9 mouse cellular contexts compared by ENCODE assay signal in the genomic region with DNA sequence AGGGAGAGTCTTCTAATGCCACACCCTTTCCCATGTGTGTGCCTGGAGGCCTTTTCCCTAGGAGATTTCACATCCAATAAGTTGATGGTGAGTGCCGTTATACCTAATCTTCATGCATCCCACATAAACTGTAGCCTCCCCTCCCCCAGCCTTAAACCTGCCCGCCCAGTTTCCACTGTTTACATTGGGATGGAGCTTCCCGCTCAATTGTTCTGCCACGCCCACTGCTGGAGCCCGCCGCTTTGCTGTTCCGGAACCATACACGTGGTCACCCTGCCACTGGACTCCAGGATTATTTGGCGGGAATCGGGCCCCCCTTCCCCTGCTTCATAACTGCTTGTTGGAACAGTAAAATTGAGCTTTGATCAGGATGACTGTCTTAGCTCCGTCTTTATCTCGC. TPM values are rescaled to one million over a fixed set of nuclear protein-coding genes. Genes with fewer than 3 reads are reported as not detected.
DNase-seq lines count a peak whose midpoint lies in the region; ATAC-seq and TF ChIP-seq lines count a peak whose summit lies in the region.
"Had no signal": no experiment of that assay in that cellular context is flagged by ENCODE, and none has a peak within 500 bp of the region (broad histone marks: within the 10 kb centered on the region; RNA-seq: fewer than 3 reads in every experiment).

No protein-coding gene starts in this region.

- H3K36me3 ChIP-seq in kidney, embryonic 14.5 days (ENCODE audit: control insufficient read depth, insufficient read depth, low read length): peaks cover 2% of the 10 kb centered on the region; the same call in 1 of the 2 replicates
- H3K36me3 ChIP-seq in kidney, adult 2 months (ENCODE audit: control insufficient read depth, insufficient read depth, low read length): no peaks in the 10 kb centered on the region
- no peaks in the 10 kb centered on the region for H3K36me3 ChIP-seq in embryonic facial prominence, embryonic 11.5 days (replicated peaks; ENCODE audit: control insufficient read depth, insufficient read depth, low read depth, low read length)
- H3K36me3 ChIP-seq in intestine, postnatal 0 days (ENCODE audit: control insufficient read depth, insufficient read depth): no peaks in the 10 kb centered on the region; the same call in 1 of the 2 replicates
- H3K36me3 ChIP-seq: G1E had no signal

- ATAC-seq in kidney, embryonic 14.5 days (ENCODE audit: low FRiP score, low TSS enrichment): no peak
- no peak for ATAC-seq in embryonic facial prominence, embryonic 11.5 days (replicated peaks; ENCODE audit: insufficient number of reproducible peaks, low FRiP score, low TSS enrichment, low read depth)
- ATAC-seq in intestine, postnatal 0 days: no peak

- 20% methylated on average over 12 of the region's 12 CpGs for WGBS in kidney, embryonic 14.5 days
- 32% methylated on average over 12 of the region's 12 CpGs for WGBS in kidney, adult 2 months
- 31% methylated on average over 12 of the region's 12 CpGs for whole genome bisulfite sequencing in embryonic facial prominence, embryonic 11.5 days
- 14% methylated on average over 12 of the region's 12 CpGs for WGBS in intestine, postnatal 0 days

- 0 out of 2 replicates have a peak overlapping the region, but pooled peaks have one; percentile 1 for H3K4me3 ChIP-seq in kidney, embryonic 14.5 days (ENCODE audit: low read length)
- H3K4me3 ChIP-seq in kidney, adult 2 months (ENCODE audit: insufficient read depth, low read depth, low read length): no peak overlapping the region
- H3K4me3 ChIP-seq in embryonic facial prominence, embryonic 11.5 days (ENCODE audit: low read depth, low read length): no peak overlapping the region
- no peak overlapping the region for H3K4me3 ChIP-seq in intestine, postnatal 0 days (ENCODE audit: low read depth, low read length)

- no peak for TF ChIP-seq CTCF in kidney, adult 2 months (conservative IDR thresholded peaks at IDR 0.05; ENCODE audit: insufficient read depth, insufficient read length, low read depth, low read length)
- no peak for TF ChIP-seq CTCF in intestine, postnatal 0 days (IDR thresholded peaks at IDR 0.05; ENCODE audit: low read depth)

- no peak for TF ChIP-seq POLR2A in kidney, adult 2 months (IDR thresholded peaks at IDR 0.05; ENCODE audit: low read depth, low read length)

- no peaks in the 10 kb centered on the region for H3K9me3 ChIP-seq in kidney, embryonic 14.5 days (ENCODE audit: control insufficient read depth, low read length)
- H3K9me3 ChIP-seq in embryonic facial prominence, embryonic 11.5 days (replicated peaks; ENCODE audit: control insufficient read depth, low read length): no peaks in the 10 kb centered on the region
- H3K9me3 ChIP-seq in intestine, postnatal 0 days (ENCODE audit: control insufficient read depth): no peaks in the 10 kb centered on the region
- H3K9me3 ChIP-seq: G1E had no signal

- peak overlapping the region; percentile 64 for H3K4me2 ChIP-seq in kidney, embryonic 14.5 days (replicated peaks; ENCODE audit: low read depth, low read length)
- peak overlapping the region; percentile 6; the same call in 1 of the 2 replicates for H3K4me2 ChIP-seq in embryonic facial prominence, embryonic 11.5 days (ENCODE audit: low read depth, low read length)
- peak overlapping the region; percentile 68 for H3K4me2 ChIP-seq in intestine, postnatal 0 days (replicated peaks; ENCODE audit: low read depth)

- DNase-seq in kidney, adult 2 months: no peak
- peak; percentile 50 for DNase-seq in embryonic facial prominence, embryonic 11.5 days (ENCODE audit: low spot score)
- DNase-seq in lung, postnatal 36 days: peak; percentile 43
- no peak for DNase-seq in T-cell, adult 2 months (ENCODE audit: low spot score)
- DNase-seq in left cerebral cortex, adult 11 months (ENCODE audit: low spot score): no peak
- no peak for DNase-seq in testis, postnatal 10 days (ENCODE audit: low spot score)

- no peak overlapping the region for H3K27ac ChIP-seq in kidney, embryonic 14.5 days (ENCODE audit: low read depth, low read length)
- no peak overlapping the region for H3K27ac ChIP-seq in kidney, adult 2 months (ENCODE audit: insufficient read depth, low read depth, low read length)
- H3K27ac ChIP-seq in embryonic facial prominence, embryonic 11.5 days (replicated peaks; ENCODE audit: low read depth, low read length): no peak overlapping the region
- no peak overlapping the region for H3K27ac ChIP-seq in intestine, postnatal 0 days (ENCODE audit: low read depth, low read length)

- no peak overlapping the region for H3K9ac ChIP-seq in kidney, embryonic 14.5 days (ENCODE audit: low read depth, low read length)
- no peak overlapping the region for H3K9ac ChIP-seq in embryonic facial prominence, embryonic 11.5 days (replicated peaks; ENCODE audit: low read length)
- H3K9ac ChIP-seq in intestine, postnatal 0 days (ENCODE audit: low read depth, low read length): no peak overlapping the region

- H3K27me3 ChIP-seq in kidney, embryonic 14.5 days (ENCODE audit: control insufficient read depth, insufficient read depth, low read length): no peaks in the 10 kb centered on the region
- H3K27me3 ChIP-seq in kidney, adult 2 months (replicated peaks; ENCODE audit: control insufficient read depth, insufficient read depth, low read length): no peaks in the 10 kb centered on the region
- H3K27me3 ChIP-seq in embryonic facial prominence, embryonic 11.5 days (ENCODE audit: control insufficient read depth, insufficient read depth, low read length): no peaks in the 10 kb centered on the region
- H3K27me3 ChIP-seq in intestine, postnatal 0 days (replicated peaks; ENCODE audit: control insufficient read depth, insufficient read depth, low read length): no peaks in the 10 kb centered on the region

- peaks cover 5% of the 10 kb centered on the region; the same call in 1 of the 2 replicates for H3K4me1 ChIP-seq in kidney, embryonic 14.5 days (ENCODE audit: control insufficient read depth, insufficient read depth, low read length)
- no peaks in the 10 kb centered on the region for H3K4me1 ChIP-seq in kidney, adult 2 months (ENCODE audit: control insufficient read depth, insufficient read depth, low read length)
- H3K4me1 ChIP-seq in embryonic facial prominence, embryonic 11.5 days (ENCODE audit: control insufficient read depth, insufficient read depth, low read length): no peaks in the 10 kb centered on the region
- no peaks in the 10 kb centered on the region for H3K4me1 ChIP-seq in intestine, postnatal 0 days (replicated peaks; ENCODE audit: control insufficient read depth, insufficient read depth, low read length)

RNA-seq across cellular contexts. Expression of gene Slfn9, which starts 2.3 kb away (rescaled TPM):
- 11.6 and 18.6 TPM in 2 replicates for polyA plus RNA-seq in kidney, embryonic 14.5 days (2014; fragmentation: Nextera tagmentation; extraction: Ambion mirVana)
- polyA plus RNA-seq in kidney, adult 2 months (2012; rRNA removed): 0.18 and 0.36 TPM in 2 replicates
- 12.6 and 15.3 TPM in 2 replicates for polyA plus RNA-seq in embryonic facial prominence, embryonic 11.5 days (2014; fragmentation: Nextera tagmentation; extraction: Ambion mirVana)
- polyA plus RNA-seq in intestine, postnatal 0 days (2015; fragmentation: Nextera tagmentation; extraction: Ambion mirVana): 5.0 and 5.6 TPM in 2 replicates
- polyA plus RNA-seq: G1E had no signal

RNA-seq across cellular contexts. Expression of gene Slfn8, which starts 31.3 kb away (rescaled TPM):
- polyA plus RNA-seq in kidney, embryonic 14.5 days (2014; fragmentation: Nextera tagmentation; extraction: Ambion mirVana): 0.17 and 0.41 TPM in 2 replicates
- 0.37 and 1.3 TPM in 2 replicates for polyA plus RNA-seq in kidney, adult 2 months (2012; rRNA removed)
- polyA plus RNA-seq in embryonic facial prominence, embryonic 11.5 days (2014; fragmentation: Nextera tagmentation; extraction: Ambion mirVana): 0.20 and 0.36 TPM in 2 replicates
- 0.25 and 0.30 TPM in 2 replicates for polyA plus RNA-seq in intestine, postnatal 0 days (2015; fragmentation: Nextera tagmentation; extraction: Ambion mirVana)
- polyA plus RNA-seq: G1E had no signal

RNA-seq across cellular contexts. Expression of gene Slfn5, which starts 38.2 kb away (rescaled TPM):
- 6.0 and 8.0 TPM in 2 replicates for polyA plus RNA-seq in kidney, embryonic 14.5 days (2014; fragmentation: Nextera tagmentation; extraction: Ambion mirVana)
- 14.1 and 21.4 TPM in 2 replicates for polyA plus RNA-seq in kidney, adult 2 months (2012; rRNA removed)
- polyA plus RNA-seq in embryonic facial prominence, embryonic 11.5 days (2014; fragmentation: Nextera tagmentation; extraction: Ambion mirVana): 0.90 and 1.4 TPM in 2 replicates
- polyA plus RNA-seq in intestine, postnatal 0 days (2015; fragmentation: Nextera tagmentation; extraction: Ambion mirVana): 3.7 and 3.9 TPM in 2 replicates

Comparison
In these comparisons a context has a peak if more than half of its experiments do, and no peak if none do; other contexts are left out.
1. H3K4me2 ChIP-seq: peak in every context shown above with its lines; median percentile 68 in intestine, postnatal 0 days; 64 in kidney, embryonic 14.5 days; 6 in embryonic facial prominence, embryonic 11.5 days.
2. DNase-seq: peak in embryonic facial prominence, embryonic 11.5 days (single experiment) and lung, postnatal 36 days (single experiment); none in kidney, adult 2 months (single experiment), T-cell, adult 2 months (single experiment), left cerebral cortex, adult 11 months (single experiment) and testis, postnatal 10 days (single experiment).